16 mouse cellular contexts compared by ENCODE assay signal in the genomic region with DNA sequence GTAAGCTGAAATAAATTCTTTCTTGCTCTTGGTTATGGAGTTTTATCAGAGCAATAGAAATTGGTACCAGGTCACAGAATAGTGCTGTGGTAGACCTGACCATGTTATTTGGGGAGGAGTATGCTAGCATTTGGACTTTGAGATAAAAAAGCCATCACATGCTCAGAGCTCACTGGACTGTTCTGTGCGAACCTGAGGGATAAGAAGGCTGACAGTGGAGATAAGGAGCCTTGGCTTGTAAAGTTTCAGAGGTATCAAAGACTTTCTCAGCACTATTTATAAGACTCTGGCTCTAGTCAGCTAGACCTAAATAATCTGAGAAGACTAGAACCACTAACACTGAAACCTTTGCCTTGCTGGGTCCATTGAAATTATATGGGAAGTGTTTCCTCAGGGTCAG. TPM values are rescaled to one million over a fixed set of nuclear protein-coding genes. Genes with fewer than 3 reads are reported as not detected.
DNase-seq lines count a peak whose midpoint lies in the region; ATAC-seq lines count a peak whose summit lies in the region.
"Had no signal": no experiment of that assay in that cellular context is flagged by ENCODE, and none has a peak within 500 bp of the region (broad histone marks: within the 10 kb centered on the region; RNA-seq: fewer than 3 reads in every experiment).

No protein-coding gene starts in this region.

- no peaks in the 10 kb centered on the region for H3K9me3 ChIP-seq in lung, embryonic 15.5 days
- H3K9me3 ChIP-seq in liver, embryonic 11.5 days (ENCODE audit: control insufficient read depth, low read length): no peaks in the 10 kb centered on the region
- H3K9me3 ChIP-seq: embryonic facial prominence, embryonic 10.5 days; midbrain, embryonic 12.5 days had no signal

- no peak overlapping the region for H3K9ac ChIP-seq in lung, embryonic 15.5 days
- H3K9ac ChIP-seq in liver, embryonic 11.5 days (ENCODE audit: low read depth, low read length): peak overlapping the region; percentile 47
- H3K9ac ChIP-seq: midbrain, embryonic 12.5 days had no signal

- no peaks in the 10 kb centered on the region for H3K27me3 ChIP-seq in lung, embryonic 15.5 days
- no peaks in the 10 kb centered on the region for H3K27me3 ChIP-seq in liver, embryonic 11.5 days (replicated peaks; ENCODE audit: control insufficient read depth, insufficient read depth, low read length)

- peaks cover 5% of the 10 kb centered on the region; the same call in 1 of the 2 replicates for H3K4me1 ChIP-seq in lung, embryonic 15.5 days
- H3K4me1 ChIP-seq in liver, embryonic 11.5 days (replicated peaks; ENCODE audit: control insufficient read depth, insufficient read depth, low read length): peaks cover 28% of the 10 kb centered on the region
- H3K4me1 ChIP-seq: midbrain, embryonic 12.5 days had no signal

- 67% methylated on average over 1 of the region's 1 CpGs for WGBS in lung, embryonic 15.5 days
- WGBS in liver, embryonic 11.5 days: 38% methylated on average over 1 of the region's 1 CpGs

- H3K36me3 ChIP-seq in lung, embryonic 15.5 days: no peaks in the 10 kb centered on the region
- H3K36me3 ChIP-seq in liver, embryonic 11.5 days (ENCODE audit: control insufficient read depth, insufficient read depth, low read length): no peaks in the 10 kb centered on the region
- H3K36me3 ChIP-seq: embryonic facial prominence, embryonic 10.5 days; forebrain, embryonic 10.5 days; midbrain, embryonic 12.5 days had no signal

- no peak for DNase-seq in lung, adult 18-20 months
- DNase-seq in c-Kit-positive CD71-positive TER-119-negative erythroid progenitor cells, embryonic 14.5 days (ENCODE audit: low read depth): peak; percentile 73
- no peak for DNase-seq in liver, embryonic 11.5 days (ENCODE audit: low spot score)
- no peak for DNase-seq in thymus, postnatal 14 days
- DNase-seq in adrenal gland, adult 18-20 months (ENCODE audit: low spot score in 2 of 2): no peak
- DNase-seq: cerebellum, postnatal 14 days; heart, postnatal 4 days; kidney, postnatal 14 days; right cerebral cortex, postnatal 14 days had no signal

- H3K27ac ChIP-seq in lung, embryonic 15.5 days: no peak overlapping the region
- H3K27ac ChIP-seq in liver, embryonic 11.5 days (ENCODE audit: low read depth, low read length): peak overlapping the region; percentile 98
- H3K27ac ChIP-seq: embryonic facial prominence, embryonic 10.5 days; forebrain, embryonic 10.5 days; midbrain, embryonic 12.5 days had no signal

- no peak overlapping the region for H3K4me2 ChIP-seq in lung, embryonic 15.5 days
- H3K4me2 ChIP-seq in liver, embryonic 11.5 days: peak overlapping the region; percentile 68
- H3K4me2 ChIP-seq: midbrain, embryonic 12.5 days had no signal

- no peak overlapping the region for H3K4me3 ChIP-seq in lung, embryonic 15.5 days
- peak overlapping the region; percentile 26; the same call in 1 of the 2 replicates for H3K4me3 ChIP-seq in liver, embryonic 11.5 days (ENCODE audit: low read depth, low read length)
- H3K4me3 ChIP-seq: embryonic facial prominence, embryonic 10.5 days; forebrain, embryonic 10.5 days; midbrain, embryonic 12.5 days had no signal

- ATAC-seq in lung, embryonic 15.5 days (ENCODE audit: borderline replicate concordance, extremely low read depth, low FRiP score, low TSS enrichment): peak; percentile 45; the same call in 1 of the 2 replicates
- peak; percentile 91 for ATAC-seq in liver, embryonic 11.5 days (replicated peaks; ENCODE audit: low FRiP score)
- ATAC-seq in megakaryocyte-erythroid progenitor cell, adult 5-6 weeks (replicated peaks; ENCODE audit: low FRiP score, low TSS enrichment, poor library complexity, severe bottlenecking): peak; percentile 89
- ATAC-seq: lung, postnatal 0 days; Patski had no signal

RNA-seq across cellular contexts. Expression of a gene that starts 5.1 kb away (rescaled TPM):
- 9.5 and 10.0 TPM in 2 replicates for polyA plus RNA-seq in lung, embryonic 15.5 days (2015; fragmentation: Nextera tagmentation; extraction: Ambion mirVana)
- 9.5 and 11.3 TPM in 2 replicates for polyA plus RNA-seq in liver, embryonic 11.5 days (2014; fragmentation: Nextera tagmentation; extraction: Ambion mirVana)
- 0.67 and 0.87 TPM in 2 replicates for total RNA-seq in megakaryocyte-erythroid progenitor cell, adult 5-6 weeks (2014; fragmentation: Nextera tagmentation)
- total RNA-seq in megakaryocyte-erythroid progenitor cell, adult 5-6 weeks (2017): 0.38 and 1.2 TPM in 2 replicates
- total RNA-seq in adrenal gland, adult 18-20 months (2021): 1 to 10 TPM; 1.6 to 1.9 TPM

RNA-seq across cellular contexts. Expression of a gene that starts 29.3 kb away (rescaled TPM):
- polyA plus RNA-seq in lung, embryonic 15.5 days (2015; fragmentation: Nextera tagmentation; extraction: Ambion mirVana): 351 and 383 TPM in 2 replicates
- 555 and 586 TPM in 2 replicates for polyA plus RNA-seq in liver, embryonic 11.5 days (2014; fragmentation: Nextera tagmentation; extraction: Ambion mirVana)
- total RNA-seq in megakaryocyte-erythroid progenitor cell, adult 5-6 weeks (2014; fragmentation: Nextera tagmentation): 1,279 and 1,311 TPM in 2 replicates
- 97.2 and 144 TPM in 2 replicates for total RNA-seq in megakaryocyte-erythroid progenitor cell, adult 5-6 weeks (2017)
- 100 to 1,000 TPM; 168 to 174 TPM for total RNA-seq in adrenal gland, adult 18-20 months (2021)
